Mouse (Mus musculus) liver, adult 2 months (tissue): Measurements from ENCODE around the gene Spaca1. TPM values are rescaled to one million over a fixed set of nuclear protein-coding genes. Genes with fewer than 3 reads are reported as not detected.
A peak's percentile ranks its signal among the peaks of the same experiment; 100 is the strongest.
"Not testable (repeated sequence)": the region's sequence is repeated elsewhere in the genome, so short reads cannot be mapped to it uniquely, and the experiment has no call there.

Experiments used
- DNase-seq: peaks from one replicate; pipeline ENCODE4 v3.0.0-alpha.2; 2011; ENCODE audit warnings: low read depth, low spot score; ENCODE audit errors: extremely low read depth
- H3K27ac ChIP-seq: fragments of 200-500 bp; replicated peaks from 2 replicates; pipeline ENCODE4 v1.5.1; 2012; ENCODE audit warnings: low read depth, mild to moderate bottlenecking, control low read depth, inconsistent platforms, low read length; ENCODE audit not compliant: insufficient read depth
- H3K27me3 ChIP-seq: fragments of 200-500 bp; 2 replicates; pipeline ENCODE4 v1.6.1; 2012; ENCODE audit warnings: mild to moderate bottlenecking, moderate library complexity, low read length, inconsistent platforms; ENCODE audit not compliant: control insufficient read depth, insufficient read depth
- H3K36me3 ChIP-seq: fragments of 200-500 bp; 2 replicates; pipeline ENCODE4 v1.6.1; 2012; ENCODE audit warnings: low read length, inconsistent platforms; ENCODE audit not compliant: control insufficient read depth, insufficient read depth
- H3K4me1 ChIP-seq: fragments of 200-500 bp; 2 replicates; pipeline ENCODE4 v1.6.1; 2011; ENCODE audit warnings: low read length; ENCODE audit not compliant: control insufficient read depth, insufficient read depth
- H3K4me3 ChIP-seq: fragments of 200-500 bp; 2 replicates; pipeline ENCODE4 v1.5.1; 2011; ENCODE audit warnings: low read depth, mild to moderate bottlenecking, control low read depth, low read length, moderate library complexity; ENCODE audit not compliant: insufficient read depth
- H3K79me2 ChIP-seq: fragments of 200-500 bp; 2 replicates; pipeline ENCODE4 v1.6.1; 2012; ENCODE audit warnings: inconsistent platforms, mild to moderate bottlenecking, low read length, moderate library complexity; ENCODE audit not compliant: control insufficient read depth, insufficient read depth
- H3K9ac ChIP-seq: fragments of 200-500 bp; 2 replicates; pipeline ENCODE4 v1.6.1; 2012; ENCODE audit warnings: low read depth, mild to moderate bottlenecking, control low read depth, inconsistent platforms, low read length
- CTCF ChIP-seq: fragments of 200-500 bp; IDR thresholded peaks from 2 replicates; pipeline ENCODE4 v1.5.1; 2011; ENCODE audit warnings: low read depth, low read length, control low read depth
- POLR2A ChIP-seq: fragments of 200-500 bp; IDR thresholded peaks from 2 replicates; pipeline ENCODE4 v1.6.1; 2011; ENCODE audit warnings: low read length, control low read depth; ENCODE audit not compliant: insufficient read depth; ENCODE audit errors: extremely low read depth
- WGBS: fragments of 180-500 bp; shearing (Covaris S2); methylation state at CpG from one replicate; pipeline ENCODE4 v1.1.7; 2018; 5-methylcytosine and 5-hydroxymethylcytosine counted together
- polyA plus RNA-seq: library from polyadenylated mRNA; depleted of rRNA; stranded (reverse); fragments of >200 nt; gene quantifications from 2 replicates; pipeline ENCODE4 v1.2.3, GENCODE M21; 2012; rRNA removed
- total RNA-seq: library from RNA; depleted of rRNA; stranded (reverse); fragments of >200 nt; gene quantifications from 2 replicates; pipeline ENCODE4 v1.2.3, GENCODE M21; 2014; rRNA removed

Gene Spaca1
- 0.09 TPM in 1 of 2 replicates, not detected in the other for total RNA-seq
- not detected in 2 replicates for polyA plus RNA-seq

DNA sequence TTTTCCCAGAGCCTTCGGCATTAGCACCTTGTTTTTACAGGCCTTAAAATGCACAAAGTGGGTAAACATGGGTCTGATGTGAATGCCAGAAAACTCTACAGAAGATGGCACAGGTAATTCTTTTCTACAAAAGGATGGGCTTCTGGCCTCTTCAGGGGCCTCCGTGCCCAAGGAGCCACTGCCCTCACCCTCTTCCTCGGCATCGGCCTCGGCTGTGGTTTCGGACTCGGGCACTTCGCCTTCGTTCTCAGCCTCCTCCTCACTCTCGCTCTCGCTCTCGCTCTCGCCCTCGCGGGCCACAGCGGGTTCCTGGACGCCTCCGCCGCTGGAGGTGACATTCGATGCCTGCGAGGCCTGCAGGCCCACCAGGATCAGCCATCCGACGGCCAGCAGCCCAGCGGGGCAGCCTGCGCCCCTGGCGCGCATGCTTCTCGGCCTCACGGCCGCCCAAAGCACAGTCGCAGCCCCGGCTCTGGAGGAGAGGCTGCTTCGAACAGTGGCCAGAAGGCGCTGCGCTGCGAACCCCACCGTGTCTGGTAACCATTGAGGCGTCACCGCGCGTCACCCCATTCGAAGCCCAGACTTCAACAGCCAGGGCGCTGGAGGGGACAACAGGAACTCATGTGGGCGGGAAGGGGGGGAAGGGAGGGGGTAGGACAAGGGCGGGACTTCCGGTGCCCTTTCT lies at the start of gene Spaca1:
TSS of gene Spaca1 (minus strand) at position 621 of the 685 bp plus-strand sequence.
- Histone ChIP-seq H3K79me2 (no peaks in the 10 kb centered on the region), H3K27ac (no peak within 1 kb of the TSS), H3K4me3 (peak within 1 kb of the TSS; percentile 33; the same call in 1 of the 2 replicates), H3K27me3 (peaks cover 4% of the 10 kb centered on the region; the same call in 1 of the 2 replicates), H3K9ac (no peak within 1 kb of the TSS), H3K4me1 (no peaks in the 10 kb centered on the region), H3K36me3 (no peaks in the 10 kb centered on the region)
- no peak for DNase-seq
- TF ChIP-seq CTCF (no peak), POLR2A (no peak)
- WGBS = 41% methylated on average over 46 of the region's 46 CpGs

DNA sequence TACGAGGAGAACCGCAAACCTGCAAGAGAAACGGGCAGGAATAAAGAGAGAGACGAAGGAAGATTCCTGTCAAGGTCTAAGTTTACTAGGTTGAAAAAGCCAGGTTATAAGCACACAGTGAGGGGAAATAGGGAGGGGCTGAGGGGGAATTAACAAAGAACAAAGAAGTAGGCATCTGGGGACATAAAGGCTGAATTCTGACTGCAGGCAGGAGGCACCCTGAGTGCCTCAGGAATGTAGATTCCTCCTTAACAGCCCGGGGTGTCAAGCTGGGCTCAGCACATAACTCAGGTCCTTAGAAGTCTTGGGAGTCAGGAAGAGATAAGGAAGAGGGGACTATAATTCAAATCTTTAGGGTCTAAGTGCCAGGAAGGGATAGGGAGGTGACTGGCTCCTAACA lies 37.3 kb upstream of the Spaca1 start:
- H3K9ac ChIP-seq, DNase-seq, H3K79me2 ChIP-seq, H3K4me1 ChIP-seq, H3K27me3 ChIP-seq, H3K27ac ChIP-seq, H3K4me3 ChIP-seq, H3K36me3 ChIP-seq: not testable (repeated sequence)
- WGBS = 89% methylated on average over 5 of the region's 5 CpGs

DNA sequence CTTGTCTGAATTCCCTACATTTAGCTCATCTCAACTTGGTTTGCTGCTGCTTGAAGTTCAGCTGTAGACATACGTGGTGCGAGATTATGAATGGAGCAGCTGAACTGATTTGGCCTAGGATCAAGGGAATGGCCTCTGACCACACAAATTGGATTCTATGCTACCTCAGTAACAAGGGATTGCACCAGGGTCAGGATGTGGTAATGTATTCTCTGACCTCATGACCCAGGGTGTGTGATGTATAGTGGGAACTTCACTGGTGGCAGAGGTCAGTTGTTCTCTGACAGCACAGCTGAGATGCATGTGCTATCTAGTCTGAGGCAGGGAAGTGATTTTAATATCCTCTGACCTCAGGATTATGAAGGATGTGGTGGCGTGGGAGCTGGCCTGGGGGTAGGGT lies 31.1 kb upstream of the Spaca1 start:
- TF ChIP-seq CTCF = no peak
- no peak for TF ChIP-seq POLR2A
- 53% methylated on average over 3 of the region's 3 CpGs for WGBS

DNA sequence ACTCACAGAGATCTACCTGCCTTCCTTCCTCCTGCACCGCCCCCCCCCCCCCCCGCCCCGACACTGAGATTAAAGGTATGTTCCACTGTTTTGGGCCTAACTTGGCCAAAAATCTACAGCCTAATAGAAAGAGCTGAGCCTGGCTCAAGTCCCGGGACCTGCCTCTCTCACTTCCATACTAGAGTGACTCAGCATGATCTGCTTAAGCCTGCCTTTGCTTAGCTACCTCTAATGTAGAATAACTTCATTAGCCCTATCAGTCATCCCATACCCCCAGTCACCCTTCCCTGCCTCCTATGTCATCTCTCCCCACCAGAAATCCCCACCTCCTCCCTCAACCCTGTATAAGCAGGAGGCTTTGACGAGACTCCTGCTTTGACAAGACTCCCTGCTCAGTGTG lies 19.0 kb upstream of the Spaca1 start:
- no peak overlapping the region for H3K4me3 ChIP-seq
- TF ChIP-seq POLR2A = no peak
- no peak for TF ChIP-seq CTCF
- no peaks in the 10 kb centered on the region for H3K79me2 ChIP-seq
- H3K27ac ChIP-seq = no peak overlapping the region
- H3K4me1 ChIP-seq = no peaks in the 10 kb centered on the region
- WGBS = 82% methylated on average over 5 of the region's 5 CpGs
- DNase-seq = no peak
- H3K9ac ChIP-seq = no peak overlapping the region
- H3K27me3 ChIP-seq = no peaks in the 10 kb centered on the region
- H3K36me3 ChIP-seq = no peaks in the 10 kb centered on the region

More for the DNA sequence above, 31.1 kb upstream of the Spaca1 start:
- Histone ChIP-seq H3K27me3 (no peaks in the 10 kb centered on the region), H3K27ac (no peak overlapping the region), H3K79me2 (no peaks in the 10 kb centered on the region), H3K36me3 (no peaks in the 10 kb centered on the region), H3K4me1 (no peaks in the 10 kb centered on the region), H3K9ac (no peak overlapping the region), H3K4me3 (no peak overlapping the region)
- DNase-seq = no peak

DNA sequence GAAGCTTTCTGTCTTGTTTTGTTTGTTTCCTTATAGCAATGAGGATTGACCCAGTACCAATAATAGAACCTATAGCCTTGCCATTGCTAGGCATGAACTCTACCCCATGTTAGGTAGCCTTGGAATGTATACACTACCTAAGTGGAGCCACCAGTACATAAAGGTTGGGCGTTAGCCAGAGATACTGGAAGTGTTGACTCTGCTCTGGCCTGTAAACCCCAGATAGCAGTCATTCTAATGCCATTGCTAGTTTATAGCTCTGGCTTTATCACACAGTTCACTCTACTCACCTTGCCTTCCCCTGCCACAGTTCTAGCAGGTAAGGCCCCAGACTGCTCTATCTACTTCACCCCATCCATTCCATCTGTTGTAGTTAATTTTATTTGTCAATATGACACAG lies 8.3 kb upstream of the Spaca1 start:
- no peaks in the 10 kb centered on the region for H3K27me3 ChIP-seq
- 28% methylated on average over 1 of the region's 1 CpGs for WGBS
- H3K27ac ChIP-seq = no peak overlapping the region
- DNase-seq = no peak
- H3K4me3 ChIP-seq = no peak overlapping the region
- H3K36me3 ChIP-seq = no peaks in the 10 kb centered on the region
- no peaks in the 10 kb centered on the region for H3K79me2 ChIP-seq
- no peak overlapping the region for H3K9ac ChIP-seq
- TF ChIP-seq CTCF = no peak
- H3K4me1 ChIP-seq = no peaks in the 10 kb centered on the region

DNA sequence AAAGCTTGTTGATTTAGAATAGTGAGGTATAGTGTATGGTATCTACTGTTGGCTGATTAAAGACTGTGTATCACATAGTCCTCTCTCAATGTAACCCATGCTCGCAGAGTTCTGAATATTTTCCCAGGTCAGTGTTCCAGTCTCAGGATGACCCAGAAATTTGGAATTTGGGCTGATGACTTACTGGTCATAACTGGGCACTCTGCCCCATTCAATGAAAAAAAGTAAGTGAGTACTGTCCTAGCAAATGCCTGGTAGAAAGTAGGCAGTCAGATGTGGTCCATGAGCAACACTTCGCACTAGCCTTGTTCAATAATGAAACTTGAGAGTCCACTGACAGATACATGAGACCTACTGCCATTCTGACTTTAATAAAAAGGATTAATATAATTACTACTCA lies 23.2 kb downstream of the Spaca1 start:
- no peaks in the 10 kb centered on the region for H3K36me3 ChIP-seq
- no peak overlapping the region for H3K9ac ChIP-seq
- TF ChIP-seq CTCF (no peak), POLR2A (no peak)
- H3K27me3 ChIP-seq = no peaks in the 10 kb centered on the region
- no peaks in the 10 kb centered on the region for H3K79me2 ChIP-seq
- no peak overlapping the region for H3K27ac ChIP-seq
- DNase-seq = no peak
- no peak overlapping the region for H3K4me3 ChIP-seq
- WGBS = 89% methylated on average over 2 of the region's 2 CpGs
- no peaks in the 10 kb centered on the region for H3K4me1 ChIP-seq
